Mouse (Mus musculus): ENCODE measurements around the gene Uri1. TPM values are rescaled to one million over a fixed set of nuclear protein-coding genes. Genes with fewer than 3 reads are reported as not detected.

Uri1 gene
- polyA plus RNA-seq (2012; rRNA removed) = 36.2 and 40.3 TPM in 2 replicates

- no peak for TF ChIP-seq CTCF (IDR thresholded peaks at IDR 0.05; ENCODE audit: extremely low read depth, insufficient read depth, low read length)
- no peak for TF ChIP-seq POLR2A (IDR thresholded peaks at IDR 0.05; ENCODE audit: extremely low read depth, insufficient read depth, low read length)
- Histone ChIP-seq H3K27ac (ENCODE audit: insufficient read depth, low read length) (no peak within 1 kb of the TSS), H3K4me3 (ENCODE audit: insufficient read depth, low read length) (no peak within 1 kb of the TSS), H3K4me1 (ENCODE audit: control insufficient read depth, insufficient read depth, low read length) (no peaks in the 10 kb centered on the region)
Observed at GRCm38 (mm10) chr7:38023451-38023850, at the start of gene Uri1. TSS of gene Uri1 (minus strand) at chr7:38023551.

DNA sequence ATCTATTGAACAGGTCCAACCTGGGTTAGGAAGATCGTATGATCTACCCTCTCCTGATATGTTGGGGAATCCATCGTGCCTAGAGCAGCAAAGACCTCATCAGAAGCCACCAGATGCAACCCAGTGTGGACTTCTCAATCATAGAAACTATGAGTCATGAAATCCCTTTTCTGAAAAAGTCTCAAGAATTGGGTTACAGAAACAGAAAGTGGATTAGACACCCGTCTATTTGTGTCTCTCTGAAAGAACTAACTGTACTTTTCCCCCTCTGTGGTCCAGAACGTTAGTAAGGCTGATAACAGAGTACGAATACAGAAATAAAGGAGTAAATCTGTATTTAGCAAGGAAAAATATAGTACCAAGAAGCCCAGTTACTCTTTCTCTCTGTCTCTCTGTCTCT is 47.7 kb upstream of the Uri1 start:
- TF ChIP-seq POLR2A (IDR thresholded peaks at IDR 0.05; ENCODE audit: extremely low read depth, insufficient read depth, low read length) (no peak), CTCF (IDR thresholded peaks at IDR 0.05; ENCODE audit: extremely low read depth, insufficient read depth, low read length) (no peak)
- Histone ChIP-seq H3K4me1 (ENCODE audit: control insufficient read depth, insufficient read depth, low read length) (peaks cover 4% of the 10 kb centered on the region), H3K4me3 (ENCODE audit: insufficient read depth, low read length) (no peak overlapping the region), H3K27ac (ENCODE audit: insufficient read depth, low read length) (no peak overlapping the region)

DNA sequence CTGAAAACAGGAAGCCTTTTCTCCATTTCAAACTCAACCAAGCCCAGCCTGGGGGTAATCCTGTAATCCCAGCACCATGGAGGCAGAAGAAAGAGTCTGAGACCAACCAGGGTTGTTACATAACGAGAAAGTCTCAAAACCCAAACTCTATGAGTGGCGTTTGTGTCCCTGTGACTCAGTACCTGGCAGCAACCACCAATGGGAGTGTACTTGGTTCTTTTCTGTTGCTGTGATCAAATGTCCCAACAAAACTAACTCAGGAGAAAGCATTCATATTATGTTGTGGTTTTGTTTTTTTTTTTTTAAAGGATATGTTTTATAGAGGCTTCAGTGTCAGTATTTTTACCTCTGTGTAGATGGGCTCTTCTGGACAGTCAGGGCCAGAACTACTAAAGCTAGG is 47.3 kb upstream of the Uri1 start:
- peaks cover 4% of the 10 kb centered on the region for H3K4me1 ChIP-seq (ENCODE audit: control insufficient read depth, insufficient read depth, low read length)
- no peak for TF ChIP-seq CTCF (IDR thresholded peaks at IDR 0.05; ENCODE audit: extremely low read depth, insufficient read depth, low read length)
- no peak for TF ChIP-seq POLR2A (IDR thresholded peaks at IDR 0.05; ENCODE audit: extremely low read depth, insufficient read depth, low read length)

DNA sequence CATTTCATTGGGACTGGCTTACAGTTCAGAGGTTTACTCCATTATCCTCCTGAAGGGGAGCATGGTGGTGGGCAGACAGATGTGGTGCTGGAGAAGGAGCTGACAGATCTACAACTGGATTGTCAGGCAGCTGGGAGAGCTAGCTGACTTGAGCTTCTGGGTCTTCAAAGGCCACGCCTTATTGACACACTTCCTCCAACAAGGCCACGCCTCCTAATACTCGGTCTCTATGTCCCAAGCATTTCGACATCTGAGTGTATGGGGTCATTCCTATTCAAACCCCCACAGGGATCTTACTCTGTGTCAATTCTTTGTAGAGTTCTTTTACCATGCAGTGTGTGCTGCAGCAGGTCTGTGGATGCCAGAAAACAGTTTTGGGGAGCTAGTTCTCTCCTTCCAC is 41.1 kb upstream of the Uri1 start:
- Histone ChIP-seq H3K27ac (ENCODE audit: insufficient read depth, low read length) (no peak overlapping the region), H3K4me3 (ENCODE audit: insufficient read depth, low read length) (no peak overlapping the region), H3K4me1 (ENCODE audit: control insufficient read depth, insufficient read depth, low read length) (no peaks in the 10 kb centered on the region)
- TF ChIP-seq POLR2A (IDR thresholded peaks at IDR 0.05; ENCODE audit: extremely low read depth, insufficient read depth, low read length) (no peak), CTCF (IDR thresholded peaks at IDR 0.05; ENCODE audit: extremely low read depth, insufficient read depth, low read length) (no peak)

More for the DNA sequence above, 47.3 kb upstream of the Uri1 start:
- no peak overlapping the region for H3K4me3 ChIP-seq (ENCODE audit: insufficient read depth, low read length)
- H3K27ac ChIP-seq (ENCODE audit: insufficient read depth, low read length) = no peak overlapping the region

- no peak overlapping the region for H3K27ac ChIP-seq (ENCODE audit: insufficient read depth, low read length)
- TF ChIP-seq CTCF (IDR thresholded peaks at IDR 0.05; ENCODE audit: extremely low read depth, insufficient read depth, low read length) (peak; percentile 62), POLR2A (IDR thresholded peaks at IDR 0.05; ENCODE audit: extremely low read depth, insufficient read depth, low read length) (0 out of 2 replicates have a peak, but pooled peaks have one; percentile 13)
- peaks cover 3% of the 10 kb centered on the region; the same call in 1 of the 2 replicates for H3K4me1 ChIP-seq (ENCODE audit: control insufficient read depth, insufficient read depth, low read length)
- H3K4me3 ChIP-seq (ENCODE audit: insufficient read depth, low read length) = peak overlapping the region; percentile 30
Observed at GRCm38 (mm10) chr7:38061060-38061970, 38.0 kb upstream of the Uri1 start.

DNA sequence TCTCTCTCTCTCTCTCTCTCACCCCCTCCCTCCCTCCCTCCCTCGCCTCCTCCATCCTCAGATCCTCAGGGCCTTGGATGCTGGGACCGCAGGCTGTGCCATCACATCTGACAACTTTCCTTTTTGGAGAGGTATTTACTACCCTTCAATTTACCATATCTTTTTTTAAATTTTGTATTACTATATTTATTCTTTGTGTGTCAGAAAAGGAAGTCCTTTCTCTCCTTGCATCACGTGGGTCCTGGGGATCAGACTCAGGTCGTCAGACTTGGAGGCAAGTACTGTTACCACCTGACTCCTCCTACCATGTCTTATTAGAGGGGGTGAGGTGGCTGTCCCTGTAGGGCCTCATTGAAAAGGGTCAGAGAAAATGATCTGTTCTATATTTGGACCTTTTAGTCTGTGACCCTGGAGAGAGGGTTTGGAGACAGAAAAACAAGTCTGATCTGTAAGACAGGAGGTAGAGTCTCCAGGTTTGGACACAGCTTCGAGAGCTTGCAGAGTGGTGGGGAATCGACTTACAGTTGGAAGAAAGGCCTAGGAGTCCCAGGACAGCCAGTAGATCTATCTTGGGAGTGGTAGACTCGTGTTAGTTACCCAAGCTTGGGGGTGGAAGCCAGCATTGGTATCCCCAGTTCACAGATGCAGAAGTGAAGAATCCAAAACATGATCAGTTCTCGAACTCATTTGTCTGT is 36.4 kb upstream of the Uri1 start:
- Histone ChIP-seq H3K4me3 (ENCODE audit: insufficient read depth, low read length) (no peak overlapping the region), H3K4me1 (ENCODE audit: control insufficient read depth, insufficient read depth, low read length) (peaks cover 3% of the 10 kb centered on the region; the same call in 1 of the 2 replicates), H3K27ac (ENCODE audit: insufficient read depth, low read length) (no peak overlapping the region)
- TF ChIP-seq CTCF (IDR thresholded peaks at IDR 0.05; ENCODE audit: extremely low read depth, insufficient read depth, low read length) = no peak
- no peak for TF ChIP-seq POLR2A (IDR thresholded peaks at IDR 0.05; ENCODE audit: extremely low read depth, insufficient read depth, low read length)

DNA sequence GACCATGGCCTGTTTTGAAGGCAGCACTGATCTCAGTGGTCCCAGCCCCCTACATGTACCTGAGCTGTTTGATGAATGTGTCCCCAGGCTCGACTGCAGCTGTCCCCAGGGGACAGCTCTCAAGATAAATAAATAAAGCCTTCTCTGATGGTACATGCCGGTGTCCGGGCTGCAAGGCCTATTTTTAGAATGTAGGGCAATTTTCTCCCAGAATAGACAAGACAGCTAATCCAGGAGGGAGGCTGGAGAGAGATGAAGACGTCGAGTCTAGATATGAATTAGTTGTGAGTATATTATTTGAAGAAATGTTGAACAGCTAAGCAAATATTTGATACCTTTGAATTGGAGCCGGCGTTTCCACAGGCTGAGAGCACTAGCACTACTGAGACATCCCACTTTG is 35.7 kb upstream of the Uri1 start:
- no peak for TF ChIP-seq CTCF (IDR thresholded peaks at IDR 0.05; ENCODE audit: extremely low read depth, insufficient read depth, low read length)
- no peak for TF ChIP-seq POLR2A (IDR thresholded peaks at IDR 0.05; ENCODE audit: extremely low read depth, insufficient read depth, low read length)
- no peak overlapping the region for H3K4me3 ChIP-seq (ENCODE audit: insufficient read depth, low read length)
- H3K4me1 ChIP-seq (ENCODE audit: control insufficient read depth, insufficient read depth, low read length) = peaks cover 3% of the 10 kb centered on the region; the same call in 1 of the 2 replicates
- no peak overlapping the region for H3K27ac ChIP-seq (ENCODE audit: insufficient read depth, low read length)

GRCm38 (mm10) chr7:38055996-38056395 is 32.6 kb upstream of the Uri1 start:
- Histone ChIP-seq H3K4me3 (ENCODE audit: insufficient read depth, low read length) (no peak overlapping the region), H3K4me1 (ENCODE audit: control insufficient read depth, insufficient read depth, low read length) (peaks cover 3% of the 10 kb centered on the region; the same call in 1 of the 2 replicates), H3K27ac (ENCODE audit: insufficient read depth, low read length) (no peak overlapping the region)
- no peak for TF ChIP-seq CTCF (IDR thresholded peaks at IDR 0.05; ENCODE audit: extremely low read depth, insufficient read depth, low read length)
- TF ChIP-seq POLR2A (IDR thresholded peaks at IDR 0.05; ENCODE audit: extremely low read depth, insufficient read depth, low read length) = no peak

GRCm38 (mm10) chr7:38054246-38054645 is 30.9 kb upstream of the Uri1 start:
- TF ChIP-seq POLR2A (IDR thresholded peaks at IDR 0.05; ENCODE audit: extremely low read depth, insufficient read depth, low read length) = no peak
- no peak for TF ChIP-seq CTCF (IDR thresholded peaks at IDR 0.05; ENCODE audit: extremely low read depth, insufficient read depth, low read length)
- H3K27ac ChIP-seq (ENCODE audit: insufficient read depth, low read length) = no peak overlapping the region
- H3K4me3 ChIP-seq (ENCODE audit: insufficient read depth, low read length) = no peak overlapping the region

More at GRCm38 (mm10) chr7:38054246-38054645, 30.9 kb upstream of the Uri1 start:
- H3K4me1 ChIP-seq (ENCODE audit: control insufficient read depth, insufficient read depth, low read length) = peaks cover 2% of the 10 kb centered on the region; the same call in 1 of the 2 replicates
